Mouse (Mus musculus) E14TG2a.4 (cell line): ENCODE measurements at regions not wholly inside any gene's neighbourhood (a gene's known extent, or its start where the extent isn't known, plus 50 kb on each side); places are given as distances from the start of the nearest gene placed in this dataset.

Experiments used
- CTCF ChIP-seq: conservative IDR thresholded peaks from 2 replicates; pipeline ENCODE4 v1.5.1; 2014; ENCODE audit warnings: low read length
- NANOG ChIP-seq: IDR thresholded peaks from 2 replicates; pipeline ENCODE4 v1.6.1; 2014; ENCODE audit warnings: borderline replicate concordance, low read length, mixed read lengths
- POU5F1 ChIP-seq: IDR thresholded peaks from 2 replicates; pipeline ENCODE4 v1.6.1; 2014; ENCODE audit warnings: low read length, borderline replicate concordance

GRCm38 (mm10) chr1:90433911-90434310, 168.9 kb upstream of the Cops8 start:
- no peak for TF ChIP-seq CTCF
- no peak for TF ChIP-seq NANOG
- no peak for TF ChIP-seq POU5F1
